Mouse (Mus musculus) liver, embryonic 14.5 days (tissue): ENCODE measurements around the gene Adsl.

Experiments used
- CTCF ChIP-seq: IDR thresholded peaks from 2 replicates; pipeline ENCODE4 v1.5.1; 2016; ENCODE audit warnings: antibody characterized with exemption, low read depth, control low read depth
- EP300 ChIP-seq: IDR thresholded peaks from 2 replicates; pipeline ENCODE4 v1.6.1; 2016; ENCODE audit warnings: antibody characterized with exemption, low read depth

DNA sequence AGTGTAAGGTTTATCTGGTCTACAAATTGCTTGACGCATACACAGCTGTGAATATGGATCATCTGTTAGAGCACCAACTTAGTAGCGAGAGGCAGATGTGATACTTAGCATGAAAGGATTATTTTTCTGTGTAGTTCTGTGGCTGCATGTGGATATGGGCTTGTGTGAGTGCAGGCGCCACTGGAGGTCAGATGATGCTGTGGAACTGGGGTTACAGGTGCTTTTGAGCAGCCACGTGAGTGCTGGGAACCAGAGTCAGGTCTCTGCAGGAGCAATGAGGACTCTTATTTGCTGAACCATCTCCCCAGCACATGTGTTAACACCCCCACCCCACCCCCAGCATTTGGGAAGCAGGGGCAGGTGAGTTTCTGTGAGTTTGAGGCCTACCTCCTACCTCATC lies 1.1 kb downstream of the Adsl start:
- TF ChIP-seq CTCF (no peak), EP300 (no peak)
